Mouse (Mus musculus) left cerebral cortex, postnatal 10 days (tissue): Measurements from ENCODE around the gene Osmr. TPM values are rescaled to one million over a fixed set of nuclear protein-coding genes. Genes with fewer than 3 reads are reported as not detected.

Experiments used
- DNase-seq, 2 experiments: peaks; one replicate each; pipeline ENCODE4 v3.0.0; 2021 to 2022; ENCODE audit warnings: low spot score in 2 of 2, mixed read lengths in 1 of 2; ENCODE audit errors: extremely low spot score in 1 of 2
- intact Hi-C: fragments of 180-260 bp; cut with DNase I; formaldehyde crosslinking; loops from one replicate; pipeline ENCODE4 v1.15.1; 2025
- total RNA-seq, 2 experiments: library from RNA; stranded (reverse); gene quantifications; 2 replicates each; pipeline ENCODE4 v1.2.3; 2021

The Osmr gene
- total RNA-seq: 1 to 10 TPM; 4.2 to 4.4 TPM

- peak in 1 of 2 experiments; percentile 35 for DNase-seq
- intact Hi-C loops: no loop called here
These were observed at the start of gene Osmr for GRCm38 (mm10) chr15:6874601-6875019. Gene Osmr (minus strand): TSS chr15:6874969.

- intact Hi-C loops: no loop called here
- no peak for DNase-seq
These were observed 44.6 kb upstream of the Osmr start for GRCm38 (mm10) chr15:6919406-6919805.

- no peak for DNase-seq
- intact Hi-C loops: no loop called here
These were observed 39.4 kb upstream of the Osmr start for GRCm38 (mm10) chr15:6914163-6914562.

GRCm38 (mm10) chr15:6909669-6910068 is 34.9 kb upstream of the Osmr start:
- peak; percentile 88 to 91 for DNase-seq
- intact Hi-C loops: loop anchor here (1.0 to 2.0 kb wide), 3 partner anchors 221 to 534 kb away; no protein-coding TSS in a partner anchor

GRCm38 (mm10) chr15:6909084-6909483 is 34.3 kb upstream of the Osmr start:
- DNase-seq: no peak
- intact Hi-C loops: loop anchor here (1.0 to 2.0 kb wide), 3 partner anchors 222 to 534 kb away; no protein-coding TSS in a partner anchor

- no peak for DNase-seq
- intact Hi-C loops: loop anchor here (2.0 kb wide), 2 partner anchors 222 to 318 kb away; no protein-coding TSS in a partner anchor
These were observed 33.8 kb upstream of the Osmr start for GRCm38 (mm10) chr15:6908601-6909000.

GRCm38 (mm10) chr15:6906260-6907047 is 31.7 kb upstream of the Osmr start:
- no peak for DNase-seq
- intact Hi-C loops: no loop called here

GRCm38 (mm10) chr15:6905726-6906125 is 31.0 kb upstream of the Osmr start:
- intact Hi-C loops: no loop called here
- DNase-seq: no peak

- intact Hi-C loops: no loop called here
- no peak for DNase-seq
These were observed 28.7 kb upstream of the Osmr start for GRCm38 (mm10) chr15:6903286-6903975.

GRCm38 (mm10) chr15:6901982-6902639 is 27.3 kb upstream of the Osmr start:
- intact Hi-C loops: no loop called here
- no peak for DNase-seq

GRCm38 (mm10) chr15:6901236-6901635 is 26.5 kb upstream of the Osmr start:
- intact Hi-C loops: no loop called here
- DNase-seq: no peak

GRCm38 (mm10) chr15:6884260-6884659 is 9.5 kb upstream of the Osmr start:
- DNase-seq: no peak
- intact Hi-C loops: no loop called here

GRCm38 (mm10) chr15:6883816-6884215 is 9.0 kb upstream of the Osmr start:
- intact Hi-C loops: no loop called here
- DNase-seq: peak in 1 of 2 experiments; percentile 56

GRCm38 (mm10) chr15:6883091-6883490 is 8.3 kb upstream of the Osmr start:
- intact Hi-C loops: no loop called here
- DNase-seq: peak in 1 of 2 experiments; percentile 30

- peak; percentile 55 to 70 for DNase-seq
- intact Hi-C loops: no loop called here
These were observed 7.4 kb upstream of the Osmr start for GRCm38 (mm10) chr15:6882180-6882579.

GRCm38 (mm10) chr15:6881211-6881610 is 6.4 kb upstream of the Osmr start:
- intact Hi-C loops: no loop called here

GRCm38 (mm10) chr15:6873807-6874600 is 765 bp downstream of the Osmr start:
- intact Hi-C loops: no loop called here
- peak in 1 of 2 experiments; percentile 83 for DNase-seq

More at GRCm38 (mm10) chr15:6881211-6881610, 6.4 kb upstream of the Osmr start:
- DNase-seq: no peak

- intact Hi-C loops: no loop called here
- DNase-seq: no peak
These were observed 1.5 kb downstream of the Osmr start for GRCm38 (mm10) chr15:6873154-6873806.
